Mouse (Mus musculus): ENCODE measurements at regions not wholly inside any gene's neighbourhood (a gene's known extent, or its start where the extent isn't known, plus 50 kb on each side); places are given as distances from the start of the nearest gene placed in this dataset.

DNA sequence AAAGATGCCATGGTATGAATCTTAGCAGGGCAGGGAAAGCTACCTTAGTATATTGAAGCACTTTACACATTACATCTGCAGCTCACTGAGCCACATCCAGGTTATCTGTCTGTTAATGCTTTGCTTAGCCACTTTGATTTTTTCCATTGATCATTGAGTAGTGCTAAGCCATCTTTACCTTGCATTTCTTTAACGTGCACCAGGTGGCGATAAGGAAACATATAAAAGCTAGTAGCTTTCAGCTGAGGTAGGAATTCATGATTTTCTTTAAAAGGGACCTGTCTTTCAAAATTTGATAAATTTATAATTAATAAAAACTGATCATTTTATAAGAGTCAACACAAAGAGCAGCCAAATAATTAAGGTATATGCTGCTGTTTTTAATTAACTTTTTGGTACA, 426.3 kb upstream of the Tpk1 start:
- DNase-seq (ENCODE audit: extremely low spot score in 1 of 2, low spot score in 2 of 2), result no peak
- intact Hi-C loops (cut with DNase I), result loop anchor here (5.0 kb wide), 1 partner anchor 935 kb away; no protein-coding TSS in a partner anchor

DNA sequence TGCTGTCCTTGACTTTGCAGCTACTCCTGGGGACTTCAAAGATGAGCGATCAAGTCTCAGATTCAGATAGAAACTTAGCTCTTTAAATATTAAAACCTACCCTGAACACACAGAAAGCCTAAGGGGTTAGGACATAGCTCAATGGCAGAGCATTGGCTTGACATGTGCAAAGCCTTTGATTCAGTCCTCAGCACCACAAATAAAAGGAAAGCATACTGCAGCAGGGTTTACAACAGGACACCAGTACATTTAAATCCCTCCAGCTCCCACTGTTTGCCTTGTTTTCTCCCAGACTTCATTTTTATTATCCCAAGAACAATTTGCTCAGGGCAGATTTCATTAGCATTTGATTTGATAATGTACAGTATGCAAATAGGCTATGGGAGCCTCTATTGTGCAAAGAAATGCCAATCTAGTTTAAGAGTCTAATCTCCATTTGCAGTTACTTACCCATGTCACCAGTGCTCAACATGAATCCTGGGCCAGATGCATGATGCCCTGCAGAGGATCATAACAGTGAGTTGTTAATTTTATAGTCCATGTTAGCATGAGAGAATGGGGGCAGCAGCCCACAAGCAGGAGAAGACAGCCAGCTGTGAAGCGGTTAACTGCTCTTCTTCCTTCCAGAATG, 416.0 kb upstream of the Tpk1 start:
- DNase-seq (ENCODE audit: extremely low spot score in 1 of 2, low spot score in 2 of 2), result no peak
- intact Hi-C loops (cut with DNase I), result no loop called here

DNA sequence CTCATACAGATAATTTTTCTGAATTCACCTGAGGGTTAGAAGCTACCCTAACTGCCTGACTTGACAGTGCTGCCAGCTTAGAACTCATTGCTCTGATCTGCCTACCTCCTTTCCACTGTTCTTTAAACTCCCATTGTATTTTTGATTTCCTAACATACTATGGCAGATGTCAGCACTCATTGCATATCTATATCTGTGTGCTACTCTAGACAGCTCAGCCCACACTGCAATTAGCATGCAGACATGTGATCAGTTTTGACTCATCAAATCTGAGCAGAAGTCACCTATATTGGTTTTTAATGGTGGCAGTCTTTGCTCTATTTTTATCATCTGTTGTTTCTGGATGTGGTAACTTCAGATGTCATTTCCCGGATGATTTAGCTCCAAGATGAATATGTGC, 407.0 kb upstream of the Tpk1 start:
- no peak for DNase-seq (ENCODE audit: extremely low spot score in 1 of 2, low spot score in 2 of 2)
- intact Hi-C loops (cut with DNase I), result no loop called here

DNA sequence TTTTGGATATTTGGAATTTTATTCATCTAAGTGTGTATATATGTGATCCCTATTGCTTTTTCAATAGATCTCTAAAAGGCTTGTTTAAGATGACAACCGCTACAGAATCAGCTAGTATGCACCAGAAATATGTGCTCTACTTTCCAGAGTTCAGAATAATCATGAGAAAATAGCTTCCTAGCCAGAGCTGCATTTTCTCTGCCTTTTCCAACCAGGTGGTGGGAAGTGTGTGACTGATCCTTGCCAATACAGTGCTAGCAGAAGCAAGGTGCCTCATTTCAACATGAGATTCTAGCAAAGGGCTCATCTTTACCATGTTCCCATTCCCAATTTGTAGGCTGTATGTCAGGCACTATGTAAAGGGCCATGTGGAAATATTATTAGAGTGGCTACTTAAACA, 401.8 kb upstream of the Tpk1 start:
- no peak for DNase-seq (ENCODE audit: extremely low spot score in 1 of 2, low spot score in 2 of 2)

More for the DNA sequence above, 401.8 kb upstream of the Tpk1 start:
- intact Hi-C loops (cut with DNase I), result no loop called here
